In the genomic region with DNA sequence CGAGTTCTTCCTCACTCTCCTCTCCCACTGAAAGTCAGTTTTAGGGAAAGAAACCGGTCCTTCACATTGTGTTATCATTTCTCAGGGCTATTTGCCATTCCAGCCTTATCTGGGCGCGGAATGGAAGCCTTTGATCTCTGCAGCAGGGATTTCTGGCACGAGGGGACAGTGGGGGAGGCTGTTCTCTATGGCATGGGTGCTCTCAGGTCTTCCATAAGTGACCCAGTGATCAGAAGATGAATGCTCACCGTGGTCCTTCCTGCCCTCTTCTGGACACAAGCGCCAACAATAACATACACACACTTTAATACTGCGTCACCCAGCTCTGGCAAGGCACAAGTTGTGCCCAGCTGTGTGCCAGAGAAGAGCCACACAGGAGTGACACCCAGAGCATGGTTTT, we compare ENCODE assay signal across 12 mouse cellular contexts. TPM values are rescaled to one million over a fixed set of nuclear protein-coding genes. Genes with fewer than 3 reads are reported as not detected.
"Had no signal": no experiment of that assay in that cellular context is flagged by ENCODE, and none has a peak within 500 bp of the region (broad histone marks: within the 10 kb centered on the region; RNA-seq: fewer than 3 reads in every experiment).

No protein-coding gene starts in this region.

- DNase-seq: kidney, postnatal 25 days; lung, adult 2 months; lung, postnatal 36 days; midbrain, embryonic 14.5 days; spleen, adult 18-20 months; thymus, postnatal 4 days had no signal

RNA-seq across cellular contexts. Expression of a gene that starts 20.3 kb away (rescaled TPM):
- total RNA-seq: neutrophil, adult 5-6 weeks had no signal

RNA-seq across cellular contexts. Expression of a gene that starts 41.3 kb away (rescaled TPM):
- total RNA-seq: layer of hippocampus, postnatal 25 days; left cerebral cortex, adult 2 months; left cerebral cortex, postnatal 14 days; megakaryocyte progenitor cell, adult 5-6 weeks; monocyte, adult 5-6 weeks; neutrophil, adult 5-6 weeks had no signal
